Mouse (Mus musculus): ENCODE measurements around the gene Dyrk1a. TPM values are rescaled to one million over a fixed set of nuclear protein-coding genes. Genes with fewer than 3 reads are reported as not detected.

Gene Dyrk1a
- polyA plus RNA-seq, 1 experiment from 2014 or later, result 12.8 TPM

- Histone ChIP-seq H3K9me3 (ENCODE audit: control insufficient read depth, low read length) (0 out of 2 replicates have a peak, but pooled peaks cover 3% of the 10 kb centered on the region), H3K4me2 (ENCODE audit: low read length) (no peak overlapping the region), H3K27me3 (replicated peaks; ENCODE audit: control insufficient read depth, insufficient read depth, low read length) (no peaks in the 10 kb centered on the region), H3K4me3 (replicated peaks; ENCODE audit: low read length) (no peak overlapping the region), H3K4me1 (replicated peaks; ENCODE audit: control insufficient read depth, insufficient read depth, low read length) (peaks cover 14% of the 10 kb centered on the region), H3K36me3 (ENCODE audit: control insufficient read depth, insufficient read depth) (no peaks in the 10 kb centered on the region), H3K9ac (replicated peaks; ENCODE audit: low read depth, low read length) (no peak overlapping the region), H3K27ac (ENCODE audit: low read length) (no peak overlapping the region)
- no peak for ATAC-seq
- WGBS, result 75% methylated on average over 7 of the region's 7 CpGs
Measured at GRCm38 (mm10) chr16:94720476-94721153, 150.8 kb downstream of the Dyrk1a start.

- Histone ChIP-seq H3K27me3 (replicated peaks; ENCODE audit: control insufficient read depth, insufficient read depth, low read length) (no peaks in the 10 kb centered on the region), H3K9me3 (ENCODE audit: control insufficient read depth, low read length) (0 out of 2 replicates have a peak, but pooled peaks cover 1% of the 10 kb centered on the region), H3K27ac (ENCODE audit: low read length) (no peak overlapping the region), H3K4me2 (ENCODE audit: low read length) (no peak overlapping the region), H3K36me3 (ENCODE audit: control insufficient read depth, insufficient read depth) (no peaks in the 10 kb centered on the region), H3K4me1 (replicated peaks; ENCODE audit: control insufficient read depth, insufficient read depth, low read length) (peaks cover 14% of the 10 kb centered on the region), H3K9ac (replicated peaks; ENCODE audit: low read depth, low read length) (no peak overlapping the region), H3K4me3 (replicated peaks; ENCODE audit: low read length) (no peak overlapping the region)
- no peak for ATAC-seq
- 78% methylated on average over 10 of the region's 10 CpGs for WGBS
Measured at GRCm38 (mm10) chr16:94721549-94722006, 151.8 kb downstream of the Dyrk1a start.

GRCm38 (mm10) chr16:94722936-94723335 lies 153.1 kb downstream of the Dyrk1a start:
- Histone ChIP-seq H3K9ac (replicated peaks; ENCODE audit: low read depth, low read length) (no peak overlapping the region), H3K27me3 (replicated peaks; ENCODE audit: control insufficient read depth, insufficient read depth, low read length) (no peaks in the 10 kb centered on the region), H3K4me2 (ENCODE audit: low read length) (no peak overlapping the region), H3K9me3 (ENCODE audit: control insufficient read depth, low read length) (no peaks in the 10 kb centered on the region), H3K36me3 (ENCODE audit: control insufficient read depth, insufficient read depth) (no peaks in the 10 kb centered on the region), H3K4me1 (replicated peaks; ENCODE audit: control insufficient read depth, insufficient read depth, low read length) (peaks cover 14% of the 10 kb centered on the region), H3K4me3 (replicated peaks; ENCODE audit: low read length) (no peak overlapping the region), H3K27ac (ENCODE audit: low read length) (no peak overlapping the region)
- WGBS, result 80% methylated on average over 12 of the region's 12 CpGs
- no peak for ATAC-seq

- ATAC-seq, result peak; percentile 97
- no peaks in the 10 kb centered on the region for H3K36me3 ChIP-seq (ENCODE audit: control insufficient read depth, insufficient read depth)
- peak overlapping the region; percentile 99 for H3K4me2 ChIP-seq (ENCODE audit: low read length)
- no peaks in the 10 kb centered on the region for H3K9me3 ChIP-seq (ENCODE audit: control insufficient read depth, low read length)
- peak overlapping the region; percentile 80 for H3K9ac ChIP-seq (replicated peaks; ENCODE audit: low read depth, low read length)
- H3K27ac ChIP-seq (ENCODE audit: low read length), result peak overlapping the region; percentile 92
- peaks cover 10% of the 10 kb centered on the region for H3K4me1 ChIP-seq (replicated peaks; ENCODE audit: control insufficient read depth, insufficient read depth, low read length)
- peak overlapping the region; percentile 56 for H3K4me3 ChIP-seq (replicated peaks; ENCODE audit: low read length)
- WGBS, result 0% methylated on average over 23 of the region's 23 CpGs
- no peaks in the 10 kb centered on the region for H3K27me3 ChIP-seq (replicated peaks; ENCODE audit: control insufficient read depth, insufficient read depth, low read length)
Measured at GRCm38 (mm10) chr16:94724061-94724596, 154.3 kb downstream of the Dyrk1a start.

- no peaks in the 10 kb centered on the region for H3K36me3 ChIP-seq (ENCODE audit: control insufficient read depth, insufficient read depth)
- H3K4me3 ChIP-seq (replicated peaks; ENCODE audit: low read length), result peak overlapping the region; percentile 56
- H3K4me2 ChIP-seq (ENCODE audit: low read length), result peak overlapping the region; percentile 99
- no peaks in the 10 kb centered on the region for H3K9me3 ChIP-seq (ENCODE audit: control insufficient read depth, low read length)
- peak overlapping the region; percentile 92 for H3K27ac ChIP-seq (ENCODE audit: low read length)
- H3K4me1 ChIP-seq (replicated peaks; ENCODE audit: control insufficient read depth, insufficient read depth, low read length), result peaks cover 6% of the 10 kb centered on the region
- H3K9ac ChIP-seq (replicated peaks; ENCODE audit: low read depth, low read length), result peak overlapping the region; percentile 80
- 0% methylated on average over 18 of the region's 18 CpGs for WGBS
- H3K27me3 ChIP-seq (replicated peaks; ENCODE audit: control insufficient read depth, insufficient read depth, low read length), result no peaks in the 10 kb centered on the region
- ATAC-seq, result peak; percentile 43
Measured at GRCm38 (mm10) chr16:94724747-94725211, 155.0 kb downstream of the Dyrk1a start.

GRCm38 (mm10) chr16:94729236-94729635 lies 159.4 kb downstream of the Dyrk1a start:
- Histone ChIP-seq H3K4me2 (ENCODE audit: low read length) (no peak overlapping the region), H3K4me1 (replicated peaks; ENCODE audit: control insufficient read depth, insufficient read depth, low read length) (peaks cover 3% of the 10 kb centered on the region; the same call in 1 of the 2 replicates), H3K4me3 (replicated peaks; ENCODE audit: low read length) (no peak overlapping the region), H3K27me3 (replicated peaks; ENCODE audit: control insufficient read depth, insufficient read depth, low read length) (no peaks in the 10 kb centered on the region), H3K9ac (replicated peaks; ENCODE audit: low read depth, low read length) (no peak overlapping the region), H3K27ac (ENCODE audit: low read length) (no peak overlapping the region), H3K9me3 (ENCODE audit: control insufficient read depth, low read length) (no peaks in the 10 kb centered on the region), H3K36me3 (ENCODE audit: control insufficient read depth, insufficient read depth) (no peaks in the 10 kb centered on the region)
- WGBS, result 94% methylated on average over 6 of the region's 6 CpGs
- ATAC-seq, result no peak

GRCm38 (mm10) chr16:94731027-94731426 lies 161.2 kb downstream of the Dyrk1a start:
- no peak overlapping the region for H3K9ac ChIP-seq (replicated peaks; ENCODE audit: low read depth, low read length)
- H3K4me3 ChIP-seq (replicated peaks; ENCODE audit: low read length), result no peak overlapping the region
- no peak overlapping the region for H3K27ac ChIP-seq (ENCODE audit: low read length)
- 74% methylated on average over 12 of the region's 12 CpGs for WGBS
- no peaks in the 10 kb centered on the region for H3K27me3 ChIP-seq (replicated peaks; ENCODE audit: control insufficient read depth, insufficient read depth, low read length)
- H3K4me2 ChIP-seq (ENCODE audit: low read length), result no peak overlapping the region
- no peaks in the 10 kb centered on the region for H3K9me3 ChIP-seq (ENCODE audit: control insufficient read depth, low read length)
- H3K36me3 ChIP-seq (ENCODE audit: control insufficient read depth, insufficient read depth), result no peaks in the 10 kb centered on the region
- H3K4me1 ChIP-seq (replicated peaks; ENCODE audit: control insufficient read depth, insufficient read depth, low read length), result no peaks in the 10 kb centered on the region
- no peak for ATAC-seq

- Histone ChIP-seq H3K4me1 (replicated peaks; ENCODE audit: control insufficient read depth, insufficient read depth, low read length) (no peaks in the 10 kb centered on the region), H3K27ac (ENCODE audit: low read length) (no peak overlapping the region), H3K27me3 (replicated peaks; ENCODE audit: control insufficient read depth, insufficient read depth, low read length) (no peaks in the 10 kb centered on the region), H3K36me3 (ENCODE audit: control insufficient read depth, insufficient read depth) (no peaks in the 10 kb centered on the region), H3K4me3 (replicated peaks; ENCODE audit: low read length) (no peak overlapping the region), H3K4me2 (ENCODE audit: low read length) (no peak overlapping the region), H3K9me3 (ENCODE audit: control insufficient read depth, low read length) (no peaks in the 10 kb centered on the region), H3K9ac (replicated peaks; ENCODE audit: low read depth, low read length) (no peak overlapping the region)
- 63% methylated on average over 3 of the region's 3 CpGs for WGBS
- ATAC-seq, result no peak
Measured at GRCm38 (mm10) chr16:94735472-94735871, 165.7 kb downstream of the Dyrk1a start.

GRCm38 (mm10) chr16:94736462-94737358 lies 166.9 kb downstream of the Dyrk1a start:
- no peak for ATAC-seq
- WGBS, result 84% methylated on average over 8 of the region's 8 CpGs
- Histone ChIP-seq H3K36me3 (ENCODE audit: control insufficient read depth, insufficient read depth) (no peaks in the 10 kb centered on the region), H3K4me2 (ENCODE audit: low read length) (no peak overlapping the region), H3K9ac (replicated peaks; ENCODE audit: low read depth, low read length) (no peak overlapping the region), H3K27ac (ENCODE audit: low read length) (no peak overlapping the region), H3K4me1 (replicated peaks; ENCODE audit: control insufficient read depth, insufficient read depth, low read length) (no peaks in the 10 kb centered on the region), H3K9me3 (ENCODE audit: control insufficient read depth, low read length) (no peaks in the 10 kb centered on the region), H3K4me3 (replicated peaks; ENCODE audit: low read length) (no peak overlapping the region), H3K27me3 (replicated peaks; ENCODE audit: control insufficient read depth, insufficient read depth, low read length) (no peaks in the 10 kb centered on the region)

All from forebrain, embryonic 16.5 days (tissue).